Mouse (Mus musculus) cerebral cortex, adult 2 months (tissue): ENCODE measurements around the gene Wasf2.

Source experiments
- WGBS: fragments of 180-500 bp; shearing (Covaris S2); methylation state at CpG from one replicate; pipeline ENCODE4 v1.1.7; 2018; 5-methylcytosine and 5-hydroxymethylcytosine counted together

Gene Wasf2

DNA sequence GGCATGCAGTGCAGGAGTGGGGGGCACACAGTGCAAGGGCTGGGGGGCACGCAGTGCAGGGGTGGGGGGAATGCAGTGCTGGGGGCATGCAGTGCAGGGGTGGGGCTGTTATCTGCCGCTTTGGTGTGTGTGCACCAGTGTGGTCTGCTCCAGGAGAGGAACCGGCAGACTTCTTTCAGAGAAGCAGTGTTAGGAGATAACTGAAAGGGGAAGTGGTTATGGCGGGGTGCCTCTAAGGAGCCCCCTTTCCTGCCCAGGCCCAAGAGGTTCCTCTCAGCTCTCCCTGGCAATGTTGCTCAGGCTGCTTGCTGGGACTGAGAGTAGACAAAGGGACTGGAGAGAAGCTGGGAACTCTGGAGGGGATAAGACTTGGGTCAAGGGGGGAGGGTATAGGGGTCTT lies 107.6 kb downstream of the Wasf2 start:
- WGBS: 71% methylated on average over 4 of the region's 4 CpGs

DNA sequence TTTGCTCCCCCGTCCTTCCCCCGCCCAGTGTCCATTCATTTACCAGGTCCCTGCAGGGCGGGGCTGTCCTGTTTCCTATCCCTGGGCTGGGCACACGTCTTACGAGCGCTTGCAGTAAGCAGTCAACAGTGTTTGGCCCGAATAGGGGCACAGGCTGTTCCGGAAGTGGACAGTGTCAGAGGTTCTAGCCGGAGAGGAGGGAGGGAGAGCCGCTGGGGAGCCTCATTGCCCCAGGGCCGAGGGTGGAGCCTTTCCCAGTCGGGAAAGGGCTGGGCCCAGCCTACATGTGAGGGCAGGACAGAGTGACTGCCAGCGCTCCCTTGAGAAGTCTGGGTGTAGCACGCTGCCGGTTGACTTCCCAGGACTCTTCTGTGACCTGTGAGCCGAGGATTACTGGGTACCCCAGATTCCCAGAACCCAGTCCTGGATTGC lies 110.2 kb downstream of the Wasf2 start, which contains the start of gene Map3k6:
TSS of gene Map3k6 (plus strand) at position 329 of the 432 bp plus-strand sequence.
- WGBS: 34% methylated on average over 16 of the region's 16 CpGs

DNA sequence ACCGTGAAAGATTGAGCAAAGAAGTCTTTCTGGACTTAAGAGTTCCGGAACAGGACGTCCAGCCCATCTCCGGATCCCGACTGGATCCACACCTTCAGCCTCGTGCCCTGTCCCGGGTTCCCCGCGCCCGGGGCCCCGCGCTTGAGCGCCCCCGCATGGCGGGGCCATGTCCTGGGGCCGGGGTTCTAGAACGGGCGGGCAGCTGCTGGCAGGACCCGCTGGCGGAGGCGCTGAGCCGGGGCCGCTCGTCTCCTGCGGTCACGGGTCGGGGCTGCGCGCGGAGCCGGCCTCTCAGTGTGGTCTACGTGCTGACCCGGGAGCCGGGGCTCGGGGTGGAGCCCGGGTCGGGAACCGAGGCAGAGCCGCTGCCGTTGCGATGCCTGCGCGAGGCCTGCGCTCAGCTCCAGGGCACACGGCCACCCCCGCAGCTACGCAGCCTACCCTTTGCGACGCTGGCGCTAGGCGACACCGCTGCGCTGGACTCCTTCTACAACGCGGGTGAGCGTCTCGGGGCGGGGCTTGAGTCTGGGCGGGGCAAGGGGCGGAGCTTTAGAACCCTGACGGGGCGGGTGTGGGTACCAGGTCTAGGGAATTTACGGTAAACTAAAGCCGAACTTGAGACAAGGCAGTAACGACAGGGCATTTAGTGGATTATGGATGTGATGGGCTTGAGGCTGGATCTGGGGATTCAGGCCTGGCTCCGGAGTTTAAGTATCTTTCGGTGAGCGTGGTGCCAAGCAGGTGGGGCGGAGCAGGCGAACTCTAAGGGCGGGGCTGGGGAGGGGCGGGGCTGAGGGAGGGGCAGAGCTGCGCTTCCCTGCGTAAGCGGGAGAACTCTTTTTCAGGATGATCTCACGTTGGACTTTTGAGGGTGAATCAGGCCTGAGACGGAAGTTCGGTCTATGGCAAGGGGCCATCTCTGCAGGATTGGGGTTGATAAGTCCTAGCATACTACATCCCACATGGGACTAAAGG lies 110.9 kb downstream of the Wasf2 start:
- 1% methylated on average over 78 of the region's 78 CpGs for WGBS

DNA sequence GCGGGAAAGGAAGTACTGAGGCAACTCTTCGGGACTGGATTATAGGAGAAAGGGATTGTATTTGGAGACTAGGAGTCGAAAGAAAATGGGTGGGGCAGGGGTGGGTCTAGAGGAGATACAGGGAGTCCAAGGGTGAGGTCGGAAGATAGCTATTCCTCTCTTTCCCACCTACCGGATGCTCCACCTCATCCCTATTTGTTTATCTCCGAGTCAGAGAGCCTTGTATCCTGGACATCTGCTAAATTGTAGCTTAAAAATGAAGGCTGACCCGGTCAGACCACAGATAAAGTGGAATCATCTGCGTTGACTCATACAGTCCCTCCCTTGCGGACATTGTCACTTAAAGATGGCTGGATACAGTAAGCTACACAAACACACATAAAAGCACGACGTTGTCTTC lies 111.6 kb downstream of the Wasf2 start:
- WGBS: 38% methylated on average over 11 of the region's 11 CpGs

DNA sequence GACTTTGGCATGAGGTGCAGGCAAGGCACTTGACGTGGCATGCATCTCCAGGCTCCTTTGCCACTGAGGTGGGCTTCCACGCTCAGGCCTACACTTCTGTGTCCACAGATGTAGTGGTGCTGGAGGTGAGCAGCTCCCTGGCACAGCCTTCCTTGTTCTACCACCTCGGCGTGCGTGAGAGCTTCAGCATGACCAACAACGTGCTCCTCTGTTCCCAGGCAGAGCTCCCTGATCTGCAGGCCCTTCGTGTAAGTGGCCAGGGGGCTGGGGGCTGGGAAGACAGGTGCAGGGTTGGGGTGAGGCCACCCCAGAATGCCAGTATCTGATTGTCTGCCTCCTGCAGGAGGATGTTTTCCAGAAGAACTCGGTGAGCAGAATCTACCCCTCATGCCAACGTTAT lies 112.4 kb downstream of the Wasf2 start:
- 78% methylated on average over 9 of the region's 9 CpGs for WGBS

DNA sequence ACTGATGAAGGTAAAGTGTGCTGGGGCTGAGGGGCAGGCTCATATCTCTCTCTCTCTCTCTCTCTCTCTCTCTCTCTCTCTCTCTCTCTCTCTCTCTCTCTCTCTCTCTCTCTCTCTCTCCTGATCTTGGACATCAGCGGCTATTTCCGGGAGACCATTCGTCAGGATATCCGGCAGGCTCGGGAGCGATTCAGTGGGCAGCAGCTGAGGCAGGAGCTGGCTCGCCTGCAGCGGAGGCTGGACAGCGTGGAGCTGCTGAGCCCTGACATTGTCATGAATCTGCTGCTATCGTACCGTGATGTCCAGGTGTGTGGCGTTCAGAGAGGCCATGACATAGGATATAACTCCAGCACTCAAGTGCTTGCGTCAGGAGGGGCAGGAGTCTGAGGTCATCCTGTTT lies 113.2 kb downstream of the Wasf2 start:
- WGBS: 69% methylated on average over 13 of the region's 13 CpGs

DNA sequence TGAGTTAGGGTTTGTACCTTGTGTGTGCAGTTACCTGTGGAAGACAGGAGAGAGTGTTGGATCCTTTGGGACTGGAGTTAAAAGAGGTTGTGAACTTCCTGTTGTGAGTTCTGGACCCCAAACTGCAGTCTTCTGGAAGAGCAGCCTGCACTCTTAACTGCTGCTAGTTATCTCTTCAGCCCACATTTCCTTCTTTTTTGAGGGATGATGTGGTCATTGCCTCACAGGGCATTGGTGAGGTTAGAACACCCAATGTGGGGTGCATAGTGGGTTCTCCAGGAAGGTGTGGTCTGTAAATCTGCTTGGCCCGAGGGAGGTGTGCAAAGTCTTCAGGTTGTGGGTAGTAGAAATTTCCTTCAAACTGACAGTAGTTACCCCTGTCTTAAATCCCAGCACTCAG lies 114.0 kb downstream of the Wasf2 start:
- WGBS: 89% methylated on average over 1 of the region's 1 CpGs

DNA sequence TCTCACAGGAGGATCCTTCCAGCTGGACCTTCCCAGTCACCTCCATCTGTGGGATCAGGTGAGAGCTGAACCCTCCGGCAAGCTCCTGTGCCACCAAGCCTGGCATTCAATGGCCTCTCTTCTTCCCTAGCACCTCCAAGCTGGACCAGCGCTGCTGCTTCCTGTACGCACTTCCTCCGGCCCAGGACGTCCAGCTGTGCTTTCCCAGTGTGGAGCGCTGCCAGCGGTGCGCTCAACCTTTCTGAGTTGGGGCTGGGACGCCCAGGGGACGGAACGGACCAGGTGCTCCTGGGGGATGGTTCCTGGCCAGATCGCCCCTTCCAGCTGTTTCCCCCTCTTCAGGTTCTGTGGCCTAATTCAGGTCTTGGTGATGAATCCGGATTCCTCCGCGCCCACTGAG lies 116.8 kb downstream of the Wasf2 start:
- WGBS: 48% methylated on average over 15 of the region's 15 CpGs

DNA sequence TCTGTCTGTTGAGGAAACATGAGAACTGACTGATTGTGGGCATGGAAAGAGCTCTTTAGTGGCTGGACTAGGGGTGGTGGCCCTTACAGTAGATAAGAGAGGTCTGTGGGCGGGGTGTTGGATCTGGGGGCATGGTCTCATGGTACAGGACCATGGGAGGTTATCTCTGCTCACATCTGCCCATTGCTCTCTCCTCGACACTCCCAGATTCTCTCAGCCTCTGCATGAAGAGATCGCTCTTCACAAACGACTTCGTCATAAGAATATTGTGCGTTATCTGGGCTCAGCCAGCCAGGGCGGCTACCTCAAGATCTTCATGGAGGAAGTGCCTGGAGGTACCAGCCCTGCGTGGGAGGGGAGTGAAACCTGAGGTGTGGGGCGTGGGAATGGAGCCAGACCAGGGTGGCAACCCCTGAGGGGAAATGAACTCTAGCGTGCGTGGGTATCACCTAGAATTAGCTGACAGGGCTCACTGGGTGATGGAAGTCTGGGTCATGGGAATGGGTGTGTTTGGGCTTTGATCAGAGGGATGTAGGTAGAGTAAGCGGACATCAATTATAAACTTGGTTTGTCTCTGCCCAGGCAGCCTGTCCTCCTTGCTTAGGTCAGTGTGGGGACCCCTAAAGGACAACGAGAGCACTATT lies 117.6 kb downstream of the Wasf2 start:
- 78% methylated on average over 13 of the region's 13 CpGs for WGBS
